Mouse (Mus musculus) cerebellum, adult 2 months (tissue): ENCODE measurements around the gene 2210010C04Rik.

ENCODE experiments used
- CTCF ChIP-seq: fragments of 200-500 bp; IDR thresholded peaks from 2 replicates; pipeline ENCODE4 v1.5.1; 2011; ENCODE audit warnings: low read depth, mild to moderate bottlenecking, control low read depth, low read length, moderate library complexity, borderline replicate concordance; ENCODE audit not compliant: insufficient read depth
- POLR2A ChIP-seq: fragments of 200-500 bp; IDR thresholded peaks from 2 replicates; pipeline ENCODE4 v1.6.1; 2011; ENCODE audit warnings: low read length, control low read depth, borderline replicate concordance; ENCODE audit not compliant: insufficient read depth

DNA sequence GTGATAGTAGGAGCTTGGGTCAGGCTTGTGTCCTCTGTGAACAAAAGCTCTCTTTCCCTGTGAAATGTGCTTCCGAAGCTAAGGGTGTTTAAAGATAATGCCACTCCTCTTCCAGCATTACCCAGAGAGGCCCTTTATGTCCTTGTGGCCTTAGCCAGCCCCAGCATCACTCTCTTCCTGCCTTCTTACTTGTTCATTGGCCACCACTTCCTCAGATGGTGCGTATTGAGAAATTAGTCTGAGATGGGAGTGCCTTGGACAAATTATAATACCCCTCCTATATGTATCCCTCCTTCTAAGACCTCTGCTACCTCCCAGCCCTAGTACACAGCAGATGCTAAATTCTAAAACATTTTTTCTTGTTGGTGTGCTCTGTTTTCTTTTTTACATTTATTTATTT is 19.1 kb upstream of the 2210010C04Rik start:
- TF ChIP-seq CTCF (no peak), POLR2A (no peak)
